Mouse (Mus musculus) C2C12 (cell line): ENCODE measurements around the gene C77080.

Experiments used
- CTCF ChIP-seq: IDR thresholded peaks from one replicate; pipeline ENCODE4 v1.5.1; 2011; ENCODE audit not compliant: control insufficient read depth, insufficient read depth, insufficient read length
- MAX ChIP-seq: IDR thresholded peaks from one replicate; pipeline ENCODE4 v1.6.1; 2011; ENCODE audit warnings: mild to moderate bottlenecking, control low read depth
- USF1 ChIP-seq: IDR thresholded peaks from one replicate; pipeline ENCODE4 v1.6.1; 2011; ENCODE audit warnings: low read depth, mild to moderate bottlenecking, control low read depth, moderate library complexity

GRCm38 (mm10) chr4:129188803-129189541, 72.2 kb downstream of the C77080 start:
- TF ChIP-seq CTCF (no peak), MAX (no peak), USF1 (no peak)
